Mouse (Mus musculus) WW6 (cell line): ENCODE results near the gene Lpar1.

ENCODE experiments used
- DNase-seq: peaks from one replicate; pipeline ENCODE4 v3.0.0-alpha.2; 2013; ENCODE audit warnings: low read depth, low spot score

Gene Lpar1

DNA sequence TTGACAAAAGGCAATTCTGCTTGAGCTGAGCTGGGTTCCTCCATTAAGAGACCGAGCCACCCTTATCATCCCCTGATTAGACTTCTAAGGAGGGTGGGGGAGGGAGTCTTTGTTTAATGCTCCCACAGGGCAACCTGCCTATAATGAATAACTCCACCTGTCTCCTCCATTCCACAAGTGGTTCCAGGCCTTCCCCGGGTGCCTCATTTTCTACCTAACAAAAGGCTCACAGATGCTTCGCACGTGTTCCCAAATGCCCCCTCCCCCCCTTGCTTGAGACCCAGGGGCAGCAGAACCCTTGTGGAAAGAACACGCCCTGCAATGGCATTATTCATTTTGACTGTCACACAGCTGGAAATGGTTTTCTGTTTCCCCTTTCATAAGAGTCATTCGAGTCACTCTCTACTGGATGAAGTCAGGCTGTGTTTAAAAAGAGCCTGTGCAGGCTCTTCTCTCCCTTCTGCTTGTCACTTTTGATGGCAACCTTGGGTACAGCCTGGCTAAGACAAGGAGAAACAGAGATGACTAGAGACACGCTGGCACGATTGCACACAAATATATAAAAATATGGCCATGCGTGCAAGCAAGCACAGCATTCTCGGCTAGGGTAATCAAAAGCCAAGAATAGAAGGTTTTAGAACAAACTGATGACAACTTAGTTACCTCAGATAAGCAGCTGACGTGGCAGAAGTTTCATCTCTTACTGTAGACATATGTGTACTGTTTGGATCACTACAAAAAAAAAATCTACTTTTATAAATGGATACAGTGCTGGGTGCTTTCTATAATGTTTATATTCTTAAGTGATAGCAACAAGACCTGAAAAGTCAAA lies 7.0 kb downstream of the Lpar1 start:
- peak; percentile 40 for DNase-seq

DNA sequence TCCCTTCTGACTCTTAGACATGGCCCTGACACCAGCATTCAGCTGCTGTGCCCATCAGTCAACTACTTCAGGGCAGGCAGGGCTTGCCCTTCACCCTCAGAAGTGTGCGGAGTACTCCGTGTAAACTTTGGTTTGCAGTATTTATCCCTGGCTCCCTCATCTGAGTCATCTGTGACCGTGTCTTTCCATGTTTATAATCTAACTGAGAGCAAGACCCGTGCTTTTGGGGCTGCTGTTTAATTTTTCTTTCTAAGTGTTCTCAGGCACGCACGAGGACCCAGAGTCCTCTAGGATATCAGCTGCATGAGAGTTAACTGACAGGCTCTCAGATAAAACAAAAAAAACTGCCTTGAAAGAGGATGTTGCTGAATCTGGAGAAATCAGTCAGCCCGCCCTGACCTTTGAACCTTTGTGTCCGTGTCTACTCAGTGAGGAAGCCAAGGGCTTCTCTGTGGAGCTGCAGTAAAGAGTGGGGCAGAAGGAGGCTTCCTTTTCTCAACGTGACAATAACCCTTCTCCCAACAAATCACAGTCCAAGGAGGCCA lies 7.7 kb downstream of the Lpar1 start:
- no peak for DNase-seq

DNA sequence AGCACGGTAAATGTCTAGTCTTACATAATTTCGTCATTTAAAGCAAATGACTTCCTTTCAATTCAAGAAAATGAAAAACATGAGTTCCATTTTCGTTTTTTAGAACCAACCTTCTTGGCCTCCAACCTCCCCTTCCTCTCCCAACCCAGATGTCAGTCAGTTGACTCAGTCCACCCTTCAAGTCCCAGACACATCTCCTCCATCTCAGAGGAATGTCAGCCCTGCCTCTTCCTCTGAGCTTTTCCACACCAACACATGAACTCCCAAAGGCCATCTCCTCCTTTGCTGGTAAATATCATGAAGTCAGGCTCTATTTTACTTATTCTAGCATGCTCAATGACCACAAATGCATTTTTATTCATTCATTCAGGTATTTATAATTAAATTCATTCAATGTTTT lies 10.5 kb downstream of the Lpar1 start:
- DNase-seq = no peak

DNA sequence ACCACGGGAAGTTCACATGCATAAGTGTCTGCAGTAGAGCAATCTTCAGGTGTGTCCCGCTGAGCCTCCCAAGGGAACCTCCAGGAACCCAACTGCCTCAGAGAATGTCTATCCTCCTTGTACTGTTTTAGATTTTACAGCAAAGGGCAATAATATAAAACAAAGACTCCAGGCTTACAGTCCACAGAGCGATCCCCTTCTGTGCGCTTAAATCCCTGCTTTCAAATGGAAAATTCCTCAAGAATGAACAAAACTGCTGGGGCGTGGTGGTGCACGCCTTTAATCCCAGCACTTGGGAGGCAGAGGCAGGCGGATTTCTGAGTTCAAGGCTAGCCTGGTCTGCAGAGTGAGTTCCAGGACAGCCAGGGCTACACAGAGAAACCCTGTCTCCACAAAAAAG lies 11.0 kb downstream of the Lpar1 start:
- peak; percentile 38 for DNase-seq

DNA sequence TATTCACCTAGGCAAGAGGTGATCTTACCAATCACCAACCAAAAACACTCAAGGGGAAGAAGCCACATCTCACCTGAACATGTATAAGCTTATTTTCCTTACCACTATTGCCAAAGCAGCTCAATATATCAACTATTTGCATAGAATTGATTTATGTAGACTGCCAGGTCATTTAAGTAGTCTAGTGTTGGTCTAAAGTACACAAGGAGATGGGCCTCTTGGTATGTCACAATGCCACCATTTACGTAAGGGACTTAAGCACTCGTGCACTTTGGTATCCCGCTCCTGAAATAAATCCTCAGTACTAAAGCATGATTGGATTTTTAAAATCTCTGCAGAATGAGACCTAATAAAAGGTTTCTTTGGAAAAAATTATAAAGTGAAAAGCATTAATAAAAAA lies 12.9 kb downstream of the Lpar1 start:
- DNase-seq = no peak

DNA sequence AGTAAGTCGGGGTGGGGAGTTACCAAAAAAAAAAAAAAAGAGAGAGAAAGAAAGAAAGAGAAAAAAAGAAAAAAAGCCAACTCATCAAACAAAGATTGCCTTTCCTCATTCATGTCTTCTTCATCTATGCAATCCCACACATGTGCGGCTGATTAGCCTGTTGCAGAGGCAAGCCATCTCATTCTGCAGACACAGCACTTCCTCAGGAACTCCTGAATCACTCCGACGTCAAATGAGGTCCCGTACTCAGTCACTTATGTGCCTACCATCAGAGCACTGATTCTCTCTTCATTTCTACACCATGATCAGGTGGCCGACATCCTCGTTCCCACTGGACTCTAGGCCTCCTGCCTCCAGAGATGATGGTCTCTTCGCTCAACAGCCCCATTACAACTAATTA lies 13.3 kb downstream of the Lpar1 start:
- DNase-seq = no peak

DNA sequence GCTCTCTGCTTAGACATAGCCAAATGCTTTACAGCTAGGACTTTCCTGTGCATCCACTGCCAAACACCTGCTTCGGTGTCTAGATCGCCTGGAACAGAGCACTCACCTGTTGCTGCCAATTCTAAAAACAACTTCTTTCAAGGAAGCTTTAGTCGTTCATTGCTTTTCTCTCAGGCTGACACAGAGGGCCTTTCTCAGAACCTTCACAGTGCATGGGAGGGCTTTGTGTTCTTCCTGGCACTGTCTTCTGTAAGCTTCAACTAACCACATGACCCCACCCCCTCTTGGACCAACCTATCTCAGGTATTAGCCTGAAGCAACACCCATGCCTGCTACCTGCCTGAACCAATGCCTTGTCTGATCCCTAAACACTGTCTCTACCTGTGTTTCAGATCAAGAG lies 15.0 kb downstream of the Lpar1 start:
- no peak for DNase-seq

DNA sequence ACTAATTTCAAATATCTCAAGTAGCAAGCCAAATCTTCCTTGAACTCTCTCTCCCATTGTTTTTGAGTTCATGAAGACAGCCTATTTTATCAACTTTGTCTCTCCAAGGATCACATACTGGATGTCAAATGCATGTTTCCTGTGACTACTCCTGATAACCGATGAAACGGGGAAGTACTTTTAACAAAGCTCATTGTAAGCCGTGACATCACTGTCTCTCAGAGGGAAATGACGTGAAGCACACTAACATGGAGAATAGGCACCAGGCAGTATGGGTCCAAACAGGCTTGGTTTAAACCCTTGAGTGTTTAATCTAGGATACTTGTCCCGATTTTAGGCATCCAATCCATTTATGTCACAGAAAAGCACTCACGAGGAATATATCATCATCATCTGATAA lies 17.9 kb downstream of the Lpar1 start:
- DNase-seq = no peak

DNA sequence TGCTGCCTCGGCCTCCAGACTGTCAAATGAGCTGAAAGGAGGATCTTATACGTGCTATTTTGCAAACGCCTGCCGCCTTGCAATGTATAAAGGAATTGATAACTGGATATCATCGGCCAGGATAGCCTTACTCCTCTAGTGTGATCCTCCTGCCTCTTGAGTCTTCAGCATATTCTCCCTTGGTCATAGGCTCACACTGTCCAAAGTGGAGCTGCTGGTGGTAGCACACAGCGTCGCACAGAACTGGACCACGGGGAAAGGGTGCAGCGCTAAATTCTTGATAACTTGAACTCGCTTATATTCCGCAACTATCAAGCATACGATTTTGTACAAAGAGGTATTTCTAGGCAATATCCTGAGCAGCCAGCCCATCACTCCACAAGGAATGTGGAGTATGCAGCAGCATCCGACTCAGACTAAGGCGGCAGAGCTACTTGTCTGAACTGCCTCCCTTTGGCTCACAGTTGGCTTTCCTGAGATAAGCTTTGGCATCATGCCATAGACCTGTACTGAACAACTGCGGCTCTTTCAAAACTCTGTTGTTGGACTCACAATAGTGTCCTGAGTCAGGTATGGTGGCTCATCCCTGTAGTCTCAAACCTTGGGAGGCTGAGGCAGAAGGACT lies 18.9 kb downstream of the Lpar1 start:
- no peak for DNase-seq

DNA sequence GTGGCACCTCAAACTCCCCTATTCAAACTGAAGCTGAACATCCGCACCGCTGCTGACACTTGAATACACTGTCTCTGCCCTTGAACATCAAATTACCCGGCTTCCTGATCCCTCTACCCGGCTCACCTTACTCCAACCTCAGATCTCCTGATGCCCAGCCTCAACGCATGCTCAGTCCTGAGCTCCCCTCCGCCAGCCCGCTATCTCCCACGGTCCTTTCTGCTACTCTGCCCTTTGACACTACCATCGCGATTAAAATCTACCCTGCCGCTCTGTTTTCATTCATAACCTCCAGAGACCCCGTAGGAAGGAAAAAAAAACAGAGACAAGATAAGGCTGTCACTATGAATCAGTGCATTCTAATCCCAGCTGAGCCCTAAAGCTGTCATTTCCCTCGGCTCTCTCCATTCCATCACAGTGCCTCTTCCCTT lies 19.5 kb downstream of the Lpar1 start:
- no peak for DNase-seq

DNA sequence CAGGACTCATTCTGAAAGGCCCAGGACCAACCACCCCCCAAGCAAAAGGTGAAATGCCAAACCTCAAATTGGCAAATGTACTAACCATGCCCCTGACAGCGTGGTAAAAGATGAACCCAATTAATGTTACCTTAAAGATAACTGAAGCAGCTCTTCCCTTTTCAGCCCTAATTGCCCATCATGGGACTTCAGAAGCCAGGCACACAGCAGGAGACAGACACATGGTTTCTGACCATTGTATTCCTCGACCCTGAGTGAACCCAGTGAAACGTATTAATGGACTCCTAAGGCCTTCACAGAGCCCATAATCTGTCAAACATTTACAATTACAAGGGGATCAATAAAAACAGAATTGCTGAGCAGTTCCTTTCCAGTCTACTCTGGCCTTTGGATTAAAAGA lies 20.2 kb downstream of the Lpar1 start:
- DNase-seq = no peak

DNA sequence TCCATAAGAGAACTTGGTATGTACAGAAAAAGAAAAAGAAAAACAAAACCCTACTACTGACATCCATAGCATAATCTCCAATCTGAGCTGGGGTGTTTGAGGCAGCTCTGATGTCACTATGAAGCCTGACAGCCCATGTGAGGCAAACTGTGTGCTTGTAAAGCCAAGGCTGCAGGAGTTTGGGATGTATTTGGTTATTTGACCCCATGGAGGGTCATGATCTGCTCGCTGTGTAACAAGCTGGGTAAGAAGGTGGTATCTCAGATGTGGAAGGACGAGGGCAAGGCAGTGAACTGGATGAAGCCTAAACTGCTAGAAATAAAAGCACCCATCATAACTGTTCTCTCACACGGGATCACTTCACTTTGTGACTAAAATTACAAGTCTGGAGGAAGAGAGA lies 21.4 kb downstream of the Lpar1 start:
- no peak for DNase-seq

DNA sequence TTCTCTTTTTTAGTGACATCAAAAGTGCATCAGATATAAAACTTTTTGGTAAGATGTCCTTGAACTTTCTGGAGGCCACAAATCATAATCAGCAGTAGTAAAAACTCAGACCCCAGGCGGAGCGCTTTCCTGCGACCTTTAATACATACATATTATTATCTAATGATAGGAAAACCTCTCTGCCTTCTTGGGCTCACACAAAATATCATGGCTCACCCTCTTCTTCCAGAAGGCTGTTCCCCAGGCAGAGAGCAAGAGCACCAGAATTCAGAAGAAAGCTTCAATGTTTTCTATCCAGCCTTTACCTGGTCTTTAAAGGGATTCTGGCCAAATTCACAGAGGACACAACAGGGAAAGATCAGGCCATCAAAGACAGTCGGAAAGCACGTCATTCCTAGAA lies 23.0 kb downstream of the Lpar1 start:
- DNase-seq = no peak

DNA sequence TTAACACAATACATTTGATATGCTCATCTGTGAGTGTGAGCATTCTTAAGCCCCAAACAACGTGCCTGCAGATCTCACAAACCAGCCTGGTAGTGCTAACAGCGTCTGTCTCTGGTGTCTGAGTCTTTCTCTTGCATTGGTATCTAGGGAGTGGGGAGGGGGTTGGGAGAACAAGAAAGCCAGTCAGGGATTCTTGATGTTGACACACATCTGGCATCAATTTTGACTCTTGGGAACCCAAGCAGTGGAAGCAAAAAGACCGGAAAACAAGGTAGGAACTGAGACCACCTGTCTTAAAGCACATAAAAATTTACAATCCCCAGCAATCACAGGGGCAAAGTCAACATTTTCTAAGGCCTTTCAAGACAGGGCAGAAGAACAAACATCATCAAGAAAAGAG lies 23.4 kb downstream of the Lpar1 start:
- DNase-seq = no peak

DNA sequence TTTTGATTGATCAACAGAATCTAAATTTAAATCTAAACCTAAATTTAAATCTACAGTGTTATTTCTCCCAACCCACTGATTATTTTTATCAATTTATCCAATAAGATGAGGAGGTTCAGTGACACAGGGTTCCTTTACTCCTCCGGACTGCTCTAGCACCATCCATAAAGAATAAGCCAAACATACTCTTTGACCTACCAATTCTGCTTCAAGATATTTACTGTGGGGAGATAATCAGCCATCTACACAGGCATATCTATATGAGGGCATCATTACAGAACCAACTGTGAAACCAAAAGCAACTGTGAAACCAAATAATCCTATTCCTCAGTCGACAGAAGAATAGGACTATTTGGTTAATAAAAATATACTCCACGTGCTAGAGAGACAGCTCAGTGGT lies 25.8 kb downstream of the Lpar1 start:
- DNase-seq = no peak

DNA sequence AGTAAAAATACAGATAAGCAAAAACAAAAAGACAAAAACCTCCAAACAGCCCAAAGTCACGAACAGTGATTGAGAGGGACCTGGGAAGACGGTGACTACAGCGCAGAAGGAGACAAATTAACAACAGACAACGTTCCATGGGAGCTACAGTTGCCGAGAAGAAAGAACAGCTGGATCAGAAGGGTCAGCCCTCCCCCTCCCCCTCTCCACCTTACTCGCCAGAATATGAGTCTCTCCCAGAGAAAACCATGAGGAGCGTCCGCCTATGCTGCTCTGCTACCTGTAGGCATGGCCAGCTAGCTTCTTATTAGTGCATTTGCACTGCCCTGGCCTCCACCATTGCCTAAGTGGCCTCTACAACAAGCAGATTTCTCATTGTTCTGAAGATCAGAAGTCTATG lies 32.6 kb downstream of the Lpar1 start:
- DNase-seq = no peak

DNA sequence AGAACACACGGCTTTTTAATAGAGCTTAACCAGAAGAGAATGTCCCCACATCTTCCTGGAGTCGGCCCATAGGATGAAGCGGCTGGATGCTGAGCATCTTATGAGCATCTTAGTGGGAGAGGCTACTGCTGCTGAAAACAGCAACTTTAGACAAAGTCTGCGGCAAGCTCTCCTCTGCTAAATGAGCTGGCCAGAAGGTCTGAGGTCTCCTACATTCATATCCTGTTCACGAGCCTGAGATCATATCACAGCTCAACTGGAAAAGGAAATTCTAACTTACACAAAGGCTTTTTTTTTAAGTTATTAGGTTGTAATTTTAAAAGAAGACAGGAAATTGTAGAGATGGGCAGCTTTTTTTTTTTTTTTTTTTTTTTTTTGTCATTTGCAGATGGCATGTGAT lies 33.2 kb downstream of the Lpar1 start:
- DNase-seq = no peak

DNA sequence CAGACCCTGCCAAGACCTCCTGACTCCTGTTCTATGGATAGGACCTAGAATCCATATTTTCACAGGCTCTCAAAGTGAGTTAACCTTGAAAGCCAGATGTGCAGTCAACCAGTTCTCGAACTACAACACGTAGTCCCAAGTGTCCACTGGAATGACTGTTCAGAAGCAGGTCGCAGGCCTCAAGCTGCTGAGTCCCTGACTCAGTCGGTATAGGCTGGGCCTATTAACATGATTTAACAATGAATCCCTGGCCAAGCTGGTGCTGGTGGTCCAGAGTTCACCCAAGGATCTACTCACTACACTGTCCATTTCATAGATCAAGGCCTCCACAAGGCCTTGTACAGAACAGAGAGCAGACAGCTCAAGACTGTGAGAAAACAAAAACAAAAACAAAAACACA lies 33.8 kb downstream of the Lpar1 start:
- DNase-seq = no peak

DNA sequence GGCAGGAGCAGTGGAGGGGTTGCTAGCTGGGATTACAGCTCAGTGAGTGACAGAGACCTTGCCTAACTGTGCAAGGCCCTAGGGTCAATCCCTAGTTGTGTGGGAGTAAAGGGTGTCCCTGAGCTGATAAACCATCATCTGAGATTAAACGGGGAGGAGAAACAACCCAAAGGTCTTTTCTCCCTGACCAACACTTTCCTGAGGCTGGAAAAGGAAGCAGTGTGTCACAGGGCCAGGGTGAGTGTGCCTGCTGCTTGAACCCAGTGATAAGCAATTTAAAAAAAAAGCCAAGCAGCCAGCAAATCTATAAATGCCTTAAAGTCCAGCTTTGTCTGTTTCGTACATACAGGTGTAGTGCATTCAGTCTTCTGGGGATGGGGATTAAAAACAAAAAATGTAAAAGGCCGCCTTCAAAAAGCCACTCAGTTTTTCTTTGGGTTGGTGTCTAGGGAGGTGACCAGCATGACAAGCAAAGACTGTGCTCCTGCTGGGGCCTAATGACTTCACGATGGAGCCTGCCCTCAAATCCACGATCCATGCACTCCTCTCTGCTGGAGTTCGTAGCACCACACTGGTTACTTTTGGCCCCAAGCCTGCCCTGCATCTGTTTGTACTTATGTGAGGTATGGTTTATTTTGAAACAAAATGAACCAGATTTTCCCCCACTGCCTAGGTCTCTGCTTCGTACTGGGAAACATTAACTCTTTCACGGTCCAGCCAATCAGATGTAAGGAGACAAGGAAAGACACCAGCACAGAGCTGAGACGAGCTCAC lies 35.3 kb downstream of the Lpar1 start:
- DNase-seq = no peak

DNA sequence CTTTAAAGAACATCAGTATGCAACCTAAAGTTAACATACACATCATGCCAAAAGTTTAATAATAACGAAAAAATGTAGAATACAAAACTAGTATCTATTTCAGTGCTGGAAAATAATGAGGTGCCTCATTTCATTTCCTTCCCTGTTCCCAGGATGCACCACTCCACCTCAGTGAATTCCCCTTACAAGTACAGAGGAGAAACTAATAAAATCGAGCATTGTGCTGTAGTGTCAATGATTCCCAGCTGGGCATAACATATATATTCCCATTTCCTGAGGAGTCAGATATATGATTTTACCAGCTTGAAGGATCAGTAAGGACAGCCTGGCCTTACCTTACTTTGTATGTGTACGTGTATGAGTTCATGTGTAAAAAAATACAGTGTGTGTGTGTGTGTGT lies 36.9 kb downstream of the Lpar1 start:
- DNase-seq = no peak

DNA sequence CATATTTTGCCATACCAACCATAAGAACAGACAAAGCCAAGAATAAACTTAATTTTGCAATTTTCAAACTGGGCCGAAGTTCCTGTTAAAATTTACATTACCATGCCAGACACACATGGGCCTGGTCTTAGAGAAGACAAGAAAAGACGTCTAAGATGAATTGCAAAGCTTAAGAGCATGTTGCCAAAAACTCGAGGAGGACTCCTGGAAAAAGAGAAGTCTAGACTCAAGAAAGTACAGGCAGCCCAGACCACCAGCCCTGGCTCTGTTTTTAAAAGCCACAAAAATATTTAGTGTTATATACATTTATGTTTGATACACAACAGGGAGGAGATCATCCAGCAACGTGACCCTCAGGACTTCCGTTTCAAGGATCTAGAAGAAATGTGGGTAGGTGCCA lies 37.5 kb downstream of the Lpar1 start:
- DNase-seq = no peak

DNA sequence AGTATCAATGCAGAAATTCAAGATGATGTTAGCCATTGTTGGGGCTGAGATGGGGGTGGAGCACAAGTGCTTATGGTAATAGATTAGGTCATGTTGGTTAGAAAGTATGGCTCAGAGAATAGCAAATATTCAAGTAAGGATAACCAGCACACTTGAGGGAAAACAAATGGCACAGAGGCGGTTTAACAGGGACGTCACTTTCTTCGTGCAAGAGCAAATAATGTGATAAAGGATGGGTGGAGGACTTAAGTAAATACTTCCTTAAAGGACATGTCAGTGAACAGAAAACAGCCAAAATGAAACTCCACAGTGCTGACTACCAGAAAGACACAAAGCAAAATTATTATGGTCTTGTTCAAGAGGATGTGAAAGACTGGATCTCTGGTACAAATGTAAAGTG lies 42.1 kb downstream of the Lpar1 start:
- DNase-seq = no peak
